Mouse (Mus musculus): ENCODE data around the gene Sc5d. TPM values are rescaled to one million over a fixed set of nuclear protein-coding genes. Genes with fewer than 3 reads are reported as not detected.
A peak's percentile ranks its signal among the peaks of the same experiment; 100 is the strongest.

The Sc5d gene
- polyA plus RNA-seq, 1 experiment from 2014 or later, result 41.0 TPM

DNA sequence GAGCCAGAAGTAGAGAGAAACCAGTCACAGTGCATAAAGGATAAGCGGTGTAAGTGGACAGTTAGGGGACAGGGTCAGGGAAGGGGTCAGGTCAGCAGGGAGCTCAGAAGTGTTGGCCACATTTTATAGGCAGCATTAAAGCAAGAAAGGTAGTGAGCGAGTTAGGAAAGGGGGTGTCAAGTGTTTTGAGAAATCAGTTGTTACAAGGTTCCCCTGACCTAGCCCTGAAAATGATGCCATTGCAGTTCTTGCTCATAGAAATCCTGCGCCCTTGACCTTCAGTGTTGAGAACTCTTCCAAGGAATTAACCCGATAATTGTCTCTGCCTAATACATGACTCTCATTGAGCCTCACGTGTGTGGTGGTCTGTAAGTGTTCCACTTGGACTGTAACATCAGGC, 6.0 kb upstream of the Sc5d start:
- no peaks in the 10 kb centered on the region for H3K4me1 ChIP-seq (ENCODE audit: insufficient read depth, low read depth, low read length)
- H3K4me2 ChIP-seq (replicated peaks; ENCODE audit: low read depth, low read length), result no peak overlapping the region
- H3K27ac ChIP-seq (ENCODE audit: low read length), result no peak overlapping the region
- H3K4me3 ChIP-seq (ENCODE audit: low read depth, low read length), result no peak overlapping the region
- H3K27me3 ChIP-seq (replicated peaks; ENCODE audit: insufficient read depth, low read length), result no peaks in the 10 kb centered on the region
- no peak for TF ChIP-seq EP300 (IDR thresholded peaks at IDR 0.05)
- no peak for TF ChIP-seq CTCF (IDR thresholded peaks at IDR 0.05)
- H3K9me3 ChIP-seq (ENCODE audit: low read length), result no peaks in the 10 kb centered on the region
- no peak overlapping the region for H3K9ac ChIP-seq (replicated peaks; ENCODE audit: low read depth)
- H3K36me3 ChIP-seq (ENCODE audit: insufficient read depth, low read length), result no peaks in the 10 kb centered on the region
- ATAC-seq, result no peak
- no peak for DNase-seq (ENCODE audit: low spot score)
- 76% methylated on average over 5 of the region's 5 CpGs for WGBS

DNA sequence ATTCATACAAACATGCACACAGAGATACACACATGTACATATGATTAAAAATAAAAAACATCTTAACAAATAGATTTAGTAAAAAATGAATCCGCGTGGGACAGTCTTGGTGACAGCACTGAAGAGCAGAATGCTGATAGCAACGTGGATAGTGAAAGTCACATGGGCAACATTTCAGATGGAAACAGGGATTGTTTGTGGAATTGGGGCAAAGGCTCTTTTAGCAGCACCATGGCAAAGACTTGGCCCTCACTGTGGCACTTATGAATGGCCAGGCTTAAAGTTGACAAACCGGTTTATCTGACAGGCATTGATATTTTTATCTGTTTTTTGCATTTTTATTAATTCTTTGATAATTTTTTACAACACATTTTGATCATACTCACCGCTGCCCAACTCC, 4.3 kb upstream of the Sc5d start:
- Histone ChIP-seq H3K9ac (replicated peaks; ENCODE audit: low read depth) (no peak overlapping the region), H3K4me1 (ENCODE audit: insufficient read depth, low read depth, low read length) (no peaks in the 10 kb centered on the region; the same call in 1 of the 2 replicates), H3K4me2 (replicated peaks; ENCODE audit: low read depth, low read length) (no peak overlapping the region), H3K9me3 (ENCODE audit: low read length) (no peaks in the 10 kb centered on the region), H3K36me3 (ENCODE audit: insufficient read depth, low read length) (no peaks in the 10 kb centered on the region), H3K4me3 (ENCODE audit: low read depth, low read length) (no peak overlapping the region), H3K27ac (ENCODE audit: low read length) (no peak overlapping the region), H3K27me3 (replicated peaks; ENCODE audit: insufficient read depth, low read length) (no peaks in the 10 kb centered on the region)
- no peak for ATAC-seq
- DNase-seq (ENCODE audit: low spot score), result no peak
- 76% methylated on average over 5 of the region's 5 CpGs for WGBS
- no peak for TF ChIP-seq CTCF (IDR thresholded peaks at IDR 0.05)
- TF ChIP-seq EP300 (IDR thresholded peaks at IDR 0.05), result no peak

DNA sequence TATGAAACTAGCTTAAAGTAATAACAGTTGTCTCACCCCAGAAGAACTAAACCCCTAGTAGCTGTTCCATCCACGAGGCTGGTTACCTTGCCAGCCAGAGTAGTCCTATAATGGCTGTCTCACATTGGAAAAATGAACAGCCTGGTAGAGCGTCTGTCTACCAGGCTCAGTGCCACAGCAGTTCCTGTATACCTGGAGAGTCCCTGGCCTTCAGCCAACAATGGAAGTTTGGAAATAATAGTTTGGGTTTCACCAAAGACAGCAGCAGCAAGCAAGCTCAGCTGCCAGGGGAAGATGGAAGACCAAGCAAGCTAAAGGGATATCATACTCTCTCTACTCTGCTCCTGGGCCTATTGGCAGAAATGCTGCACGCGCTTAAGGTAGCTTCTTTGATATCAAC, 1.3 kb upstream of the Sc5d start:
- 75% methylated on average over 4 of the region's 4 CpGs for WGBS
- ATAC-seq (no peak), DNase-seq (ENCODE audit: low spot score) (no peak)
- Histone ChIP-seq H3K4me3 (ENCODE audit: low read depth, low read length) (no peak overlapping the region), H3K27ac (ENCODE audit: low read length) (no peak overlapping the region), H3K9ac (replicated peaks; ENCODE audit: low read depth) (no peak overlapping the region), H3K36me3 (ENCODE audit: insufficient read depth, low read length) (no peaks in the 10 kb centered on the region), H3K27me3 (replicated peaks; ENCODE audit: insufficient read depth, low read length) (no peaks in the 10 kb centered on the region), H3K4me2 (replicated peaks; ENCODE audit: low read depth, low read length) (no peak overlapping the region), H3K4me1 (ENCODE audit: insufficient read depth, low read depth, low read length) (no peaks in the 10 kb centered on the region; the same call in 1 of the 2 replicates), H3K9me3 (ENCODE audit: low read length) (no peaks in the 10 kb centered on the region)
- TF ChIP-seq CTCF (IDR thresholded peaks at IDR 0.05), result no peak
- TF ChIP-seq EP300 (IDR thresholded peaks at IDR 0.05), result no peak

DNA sequence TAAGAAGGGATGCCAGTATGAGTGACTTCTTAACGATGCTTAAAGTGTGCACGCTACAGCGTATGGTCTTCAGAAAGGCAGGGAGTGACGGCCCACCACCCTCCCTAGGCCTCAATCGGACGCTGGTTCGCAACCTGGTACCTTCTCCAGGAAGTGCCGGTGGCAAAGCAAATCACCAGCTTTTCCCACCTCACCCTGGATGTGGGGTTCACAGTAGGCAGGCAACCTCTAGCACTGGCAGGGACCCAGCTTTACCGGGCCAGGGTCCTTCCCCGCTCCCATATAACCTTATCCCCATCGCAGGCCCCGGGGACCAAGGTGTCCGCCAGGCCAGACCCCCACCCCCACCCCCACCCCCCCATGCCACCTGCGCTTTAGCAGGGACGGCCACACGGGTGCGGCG, 346 bp downstream of the Sc5d start:
- DNase-seq (ENCODE audit: low spot score), result no peak
- Histone ChIP-seq H3K4me3 (ENCODE audit: low read depth, low read length) (peak overlapping the region; percentile 71), H3K9ac (replicated peaks; ENCODE audit: low read depth) (peak overlapping the region; percentile 56), H3K36me3 (ENCODE audit: insufficient read depth, low read length) (no peaks in the 10 kb centered on the region), H3K4me1 (ENCODE audit: insufficient read depth, low read depth, low read length) (no peaks in the 10 kb centered on the region; the same call in 1 of the 2 replicates), H3K27ac (ENCODE audit: low read length) (peak overlapping the region; percentile 47; the same call in 1 of the 2 replicates), H3K9me3 (ENCODE audit: low read length) (no peaks in the 10 kb centered on the region), H3K27me3 (replicated peaks; ENCODE audit: insufficient read depth, low read length) (no peaks in the 10 kb centered on the region), H3K4me2 (replicated peaks; ENCODE audit: low read depth, low read length) (peak overlapping the region; percentile 94)
- ATAC-seq, result no peak; the same call in none of the 2 replicates
- 0% methylated on average over 11 of the region's 18 CpGs for WGBS
- TF ChIP-seq CTCF (IDR thresholded peaks at IDR 0.05) (no peak), EP300 (IDR thresholded peaks at IDR 0.05) (no peak)

DNA sequence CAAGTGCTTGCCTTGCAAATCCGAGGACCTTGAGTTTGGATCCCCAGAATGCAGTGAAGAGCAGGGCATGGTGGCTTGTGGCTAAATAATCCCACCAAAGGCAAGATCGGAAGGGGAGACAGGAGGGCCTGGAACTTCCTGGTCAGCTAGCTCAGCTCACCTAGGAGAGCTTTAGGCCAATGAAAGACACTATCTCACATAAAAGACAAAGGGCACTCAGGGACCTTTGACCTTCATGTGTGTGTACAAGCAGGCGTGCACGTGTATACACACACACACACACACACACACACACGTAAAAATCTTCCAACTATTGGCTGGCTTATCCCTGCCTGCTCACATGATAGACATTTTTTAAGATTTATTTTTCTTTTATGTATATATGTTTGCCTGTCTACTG, 3.6 kb downstream of the Sc5d start:
- no peaks in the 10 kb centered on the region for H3K27me3 ChIP-seq (replicated peaks; ENCODE audit: insufficient read depth, low read length)
- ATAC-seq (no peak), DNase-seq (ENCODE audit: low spot score) (no peak)
- H3K27ac ChIP-seq (ENCODE audit: low read length), result no peak overlapping the region
- H3K4me2 ChIP-seq (replicated peaks; ENCODE audit: low read depth, low read length), result no peak overlapping the region
- no peak overlapping the region for H3K9ac ChIP-seq (replicated peaks; ENCODE audit: low read depth)
- TF ChIP-seq EP300 (IDR thresholded peaks at IDR 0.05), result no peak
- TF ChIP-seq CTCF (IDR thresholded peaks at IDR 0.05), result no peak
- peaks cover 13% of the 10 kb centered on the region; the same call in 1 of the 2 replicates for H3K36me3 ChIP-seq (ENCODE audit: insufficient read depth, low read length)
- no peaks in the 10 kb centered on the region for H3K9me3 ChIP-seq (ENCODE audit: low read length)
- H3K4me3 ChIP-seq (ENCODE audit: low read depth, low read length), result no peak overlapping the region
- no peaks in the 10 kb centered on the region; the same call in 1 of the 2 replicates for H3K4me1 ChIP-seq (ENCODE audit: insufficient read depth, low read depth, low read length)
- WGBS, result 88% methylated on average over 5 of the region's 5 CpGs

DNA sequence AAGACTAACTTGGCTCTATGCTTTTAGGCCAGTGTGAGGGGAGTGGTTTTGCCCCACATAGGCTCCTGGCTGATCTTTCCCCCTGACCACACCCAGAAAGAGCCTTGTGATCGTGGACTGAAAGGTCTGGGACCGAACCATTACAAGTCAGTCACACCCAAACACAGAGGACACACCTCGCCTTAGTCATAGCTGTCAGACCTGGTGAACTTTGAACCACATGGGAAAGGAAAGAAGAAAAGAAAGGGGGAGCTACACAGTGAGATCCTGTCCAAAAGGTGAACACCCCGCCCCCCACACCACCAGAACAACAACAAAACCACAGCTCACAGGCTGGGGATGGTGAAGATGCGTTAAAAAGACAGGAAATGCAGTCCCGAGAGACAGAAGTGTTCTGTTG, 14.9 kb downstream of the Sc5d start:
- Histone ChIP-seq H3K4me3 (ENCODE audit: low read depth, low read length) (no peak overlapping the region), H3K36me3 (ENCODE audit: insufficient read depth, low read length) (no peaks in the 10 kb centered on the region), H3K9ac (replicated peaks; ENCODE audit: low read depth) (no peak overlapping the region), H3K4me1 (ENCODE audit: insufficient read depth, low read depth, low read length) (no peaks in the 10 kb centered on the region), H3K4me2 (replicated peaks; ENCODE audit: low read depth, low read length) (no peak overlapping the region), H3K9me3 (ENCODE audit: low read length) (no peaks in the 10 kb centered on the region), H3K27ac (ENCODE audit: low read length) (no peak overlapping the region), H3K27me3 (replicated peaks; ENCODE audit: insufficient read depth, low read length) (no peaks in the 10 kb centered on the region)
- DNase-seq (ENCODE audit: low spot score), result no peak
- WGBS, result 73% methylated on average over 6 of the region's 6 CpGs
- no peak for ATAC-seq
- TF ChIP-seq CTCF (IDR thresholded peaks at IDR 0.05) (no peak), EP300 (IDR thresholded peaks at IDR 0.05) (no peak)

DNA sequence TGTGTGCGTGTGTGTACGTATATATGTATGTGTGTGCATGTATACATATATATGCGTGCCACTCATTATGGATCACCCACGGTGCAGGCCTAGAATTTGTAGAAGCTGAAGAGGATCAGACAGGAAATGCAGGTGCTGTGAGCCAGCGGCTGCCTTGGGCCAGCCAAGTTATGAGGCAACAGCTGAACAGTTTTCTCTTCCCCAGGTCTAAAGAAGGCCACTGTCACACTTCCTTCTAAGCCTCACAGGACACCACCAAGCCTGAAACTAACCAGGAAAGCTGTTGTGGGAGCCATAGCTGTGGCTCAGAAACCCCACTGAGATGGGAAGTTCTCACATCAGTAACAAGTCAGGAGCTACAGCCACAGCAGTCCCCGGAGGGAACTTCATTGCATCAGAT, 17.4 kb downstream of the Sc5d start:
- no peak overlapping the region for H3K9ac ChIP-seq (replicated peaks; ENCODE audit: low read depth)
- H3K36me3 ChIP-seq (ENCODE audit: insufficient read depth, low read length), result no peaks in the 10 kb centered on the region
- no peak for TF ChIP-seq CTCF (IDR thresholded peaks at IDR 0.05)
- TF ChIP-seq EP300 (IDR thresholded peaks at IDR 0.05), result no peak
- DNase-seq (ENCODE audit: low spot score), result no peak
- no peak for ATAC-seq
- H3K4me3 ChIP-seq (ENCODE audit: low read depth, low read length), result no peak overlapping the region
- no peaks in the 10 kb centered on the region for H3K4me1 ChIP-seq (ENCODE audit: insufficient read depth, low read depth, low read length)
- no peaks in the 10 kb centered on the region for H3K27me3 ChIP-seq (replicated peaks; ENCODE audit: insufficient read depth, low read length)
- WGBS, result 71% methylated on average over 6 of the region's 6 CpGs
- H3K27ac ChIP-seq (ENCODE audit: low read length), result no peak overlapping the region
- no peaks in the 10 kb centered on the region for H3K9me3 ChIP-seq (ENCODE audit: low read length)
- no peak overlapping the region for H3K4me2 ChIP-seq (replicated peaks; ENCODE audit: low read depth, low read length)
